Mouse (Mus musculus): ENCODE measurements around the gene Folr2.
A peak's percentile ranks its signal among the peaks of the same experiment; 100 is the strongest.

Folr2 gene

GRCm38 (mm10) chr7:101857094-101857493, at the start of gene Folr2:
Folr2 (minus strand) TSS chr7:101857194.
- no peak for DNase-seq (ENCODE audit: low spot score in 2 of 2)

GRCm38 (mm10) chr7:101906696-101907095, 49.7 kb upstream of the Folr2 start:
- no peak for DNase-seq (ENCODE audit: low spot score in 2 of 2)

DNA sequence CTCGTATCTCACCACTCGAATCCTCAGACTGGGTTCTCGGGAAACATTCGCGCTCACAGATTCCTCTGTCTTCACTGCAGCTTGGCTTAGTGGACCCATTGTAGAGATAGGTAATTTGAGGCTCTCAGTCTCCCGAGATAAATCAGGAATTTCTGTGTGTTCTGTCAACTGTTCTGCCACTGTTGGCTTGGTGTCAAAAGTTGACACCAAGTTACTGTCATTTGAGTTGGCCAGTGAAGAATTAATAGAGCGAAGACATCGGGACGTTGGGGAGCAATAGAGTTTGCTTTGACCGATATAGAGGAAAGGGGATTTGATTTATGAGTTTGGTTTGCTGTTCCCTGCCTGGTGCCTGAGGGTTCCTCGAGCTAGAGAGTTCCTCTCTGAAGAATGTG, 49.3 kb upstream of the Folr2 start, which contains the start of gene Tomt:
Gene Tomt (minus strand): TSS at position 73 of the 395 bp plus-strand sequence.
- no peak for DNase-seq (ENCODE audit: low spot score in 2 of 2)

GRCm38 (mm10) chr7:101905561-101906286, 48.7 kb upstream of the Folr2 start, which contains the start of gene Lamtor1:
Lamtor1 (plus strand) TSS chr7:101905904.
- peak; percentile 100 for DNase-seq (ENCODE audit: low spot score in 2 of 2)

DNA sequence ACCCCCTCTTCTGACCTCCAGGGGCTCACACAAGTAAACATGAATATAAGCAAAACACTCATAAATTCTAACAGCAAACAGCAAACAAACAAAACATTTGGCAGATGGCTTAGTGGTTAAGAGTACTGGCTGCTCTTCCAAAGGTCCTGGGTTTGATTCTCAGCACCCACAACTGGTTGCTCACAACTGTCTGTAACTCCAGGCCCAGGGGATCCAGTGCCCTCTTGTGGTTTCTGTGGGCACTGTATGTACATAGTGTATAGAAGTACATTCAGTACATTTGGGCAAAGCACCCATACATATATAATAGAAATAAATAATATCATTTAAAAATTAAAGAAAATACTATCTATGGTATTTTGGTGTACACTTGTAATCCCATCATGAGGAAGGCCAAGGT, 45.9 kb upstream of the Folr2 start:
- DNase-seq (ENCODE audit: low spot score in 2 of 2), result no peak

- no peak for DNase-seq (ENCODE audit: low spot score in 2 of 2)
Measured at GRCm38 (mm10) chr7:101901969-101902368, 45.0 kb upstream of the Folr2 start.

DNA sequence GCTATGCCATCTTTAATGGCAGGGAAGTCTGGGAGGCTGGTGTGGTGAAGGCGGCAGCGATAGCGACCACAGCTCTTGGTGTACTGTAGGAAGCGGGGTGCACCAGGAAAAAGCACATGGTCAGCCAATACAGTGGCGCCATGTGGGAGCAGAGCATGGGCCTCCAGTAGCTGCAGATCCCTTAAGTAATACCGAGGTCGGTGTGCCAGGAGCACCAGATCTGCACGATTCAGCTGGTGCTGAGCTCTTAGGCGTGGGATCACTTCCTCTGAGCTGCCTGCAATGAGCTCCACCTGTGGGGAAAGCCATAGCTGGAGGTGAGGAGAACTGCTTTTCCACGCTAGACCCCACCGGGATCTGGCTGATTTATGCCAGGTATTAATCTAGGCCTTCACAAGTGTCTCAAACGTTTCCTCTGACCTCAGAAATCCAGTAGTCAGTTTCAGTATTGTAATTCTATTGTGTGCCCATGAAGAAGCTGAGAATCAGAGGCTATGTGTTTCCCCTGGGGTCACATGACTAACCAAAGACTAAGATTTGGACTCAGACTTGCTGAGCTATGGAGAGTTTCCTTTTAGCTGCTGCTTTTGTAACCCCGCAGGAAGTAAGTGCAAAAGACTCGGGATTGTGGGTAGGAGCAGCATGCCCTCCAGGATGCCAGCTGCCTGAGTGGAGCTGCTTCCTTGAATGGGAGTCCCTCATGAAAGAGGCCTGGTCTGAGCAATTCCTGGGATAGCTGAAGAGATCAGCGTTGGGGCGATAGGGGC, 43.5 kb upstream of the Folr2 start:
- DNase-seq (ENCODE audit: low spot score in 2 of 2), result no peak

- peak; percentile 98 to 99 for DNase-seq (ENCODE audit: low spot score in 2 of 2)
Measured at GRCm38 (mm10) chr7:101896104-101897066, 39.4 kb upstream of the Folr2 start.

GRCm38 (mm10) chr7:101895695-101896094, 38.7 kb upstream of the Folr2 start:
- no peak for DNase-seq (ENCODE audit: low spot score in 2 of 2)

GRCm38 (mm10) chr7:101888460-101888859, 31.5 kb upstream of the Folr2 start:
- no peak for DNase-seq (ENCODE audit: low spot score in 2 of 2)

DNA sequence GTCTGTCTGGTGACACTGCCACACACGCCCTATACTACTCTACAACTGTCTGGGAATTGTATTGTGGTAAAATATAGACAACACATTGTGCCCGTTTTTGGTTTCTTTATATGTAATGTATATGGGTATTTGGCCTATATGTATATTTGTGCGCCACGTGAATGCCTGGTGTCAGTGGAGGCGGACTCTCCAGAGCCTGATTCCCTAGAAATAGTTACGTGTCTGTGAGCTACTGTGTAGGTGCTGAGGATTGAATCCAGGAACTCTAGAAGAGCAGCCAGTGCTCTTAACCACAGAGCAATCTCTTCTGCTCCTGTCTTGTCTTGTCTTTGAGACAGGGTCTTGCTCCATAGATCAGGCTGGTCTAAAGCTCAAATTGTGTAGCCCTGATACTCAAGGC, 29.3 kb upstream of the Folr2 start:
- no peak for DNase-seq (ENCODE audit: low spot score in 2 of 2)

DNA sequence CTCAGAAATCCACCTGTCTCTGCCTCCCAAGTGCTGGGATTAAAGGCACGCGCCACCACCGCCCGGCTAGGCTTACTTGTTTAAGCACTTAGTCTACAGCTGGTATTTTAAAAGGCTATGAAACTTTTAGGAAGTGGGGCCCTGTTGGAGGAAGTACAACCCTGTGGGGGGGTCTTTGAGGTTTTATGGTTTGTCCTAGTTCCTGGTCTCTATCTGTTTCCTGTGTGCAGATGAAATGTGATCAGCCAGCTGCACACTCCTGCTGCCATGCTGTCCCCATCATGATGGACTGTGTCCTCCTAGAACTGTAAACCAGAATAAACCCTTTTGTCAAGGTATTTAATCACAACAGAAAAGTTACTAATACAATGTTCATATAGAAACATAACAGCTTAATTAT, 27.2 kb upstream of the Folr2 start:
- DNase-seq (ENCODE audit: low spot score in 2 of 2), result no peak

GRCm38 (mm10) chr7:101882413-101883154, 25.6 kb upstream of the Folr2 start:
- peak; percentile 30 to 44 for DNase-seq (ENCODE audit: low spot score in 2 of 2)

DNA sequence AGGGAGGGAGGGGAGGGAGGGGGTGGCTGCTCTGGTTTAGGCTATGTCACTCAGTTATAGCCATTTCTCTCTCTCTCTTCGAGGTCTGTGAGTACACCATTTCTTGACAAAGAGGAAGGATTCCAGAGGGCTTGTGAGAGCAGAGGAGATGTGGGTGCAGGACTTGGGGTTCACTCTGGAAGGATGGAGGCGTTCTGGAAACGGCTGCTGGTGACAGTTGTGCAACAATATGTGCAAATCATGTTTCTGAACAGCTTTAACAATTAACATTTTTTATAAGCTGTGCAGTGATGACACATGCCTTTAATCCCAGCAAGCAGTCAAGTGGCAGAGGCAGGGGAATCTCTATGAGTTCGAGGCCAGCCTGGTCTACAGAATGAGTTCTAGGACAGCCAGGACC, 23.9 kb upstream of the Folr2 start:
- no peak for DNase-seq (ENCODE audit: low spot score in 2 of 2)

GRCm38 (mm10) chr7:101875978-101876377, 19.0 kb upstream of the Folr2 start:
- DNase-seq (ENCODE audit: low spot score in 2 of 2), result no peak

DNA sequence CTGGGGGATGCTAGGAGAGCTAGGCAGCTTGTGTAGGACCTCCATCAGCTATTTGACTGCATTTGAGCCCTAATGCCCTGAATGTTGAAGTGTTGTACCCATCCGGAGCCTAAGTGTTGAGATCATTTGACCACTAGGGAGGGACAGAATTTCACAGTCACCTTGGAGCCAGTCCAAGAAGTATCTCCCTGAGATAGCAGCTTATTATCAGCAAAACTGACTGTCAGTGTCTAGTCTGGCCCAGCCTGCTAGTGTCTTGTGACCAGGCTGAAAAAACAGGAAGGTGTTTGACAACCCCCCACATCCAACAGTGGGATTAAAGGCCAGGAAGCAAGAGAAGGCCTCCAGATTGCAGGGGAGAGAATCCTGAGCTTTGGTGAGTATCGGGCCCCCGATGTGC, 14.3 kb upstream of the Folr2 start:
- DNase-seq (ENCODE audit: low spot score in 2 of 2), result no peak

DNA sequence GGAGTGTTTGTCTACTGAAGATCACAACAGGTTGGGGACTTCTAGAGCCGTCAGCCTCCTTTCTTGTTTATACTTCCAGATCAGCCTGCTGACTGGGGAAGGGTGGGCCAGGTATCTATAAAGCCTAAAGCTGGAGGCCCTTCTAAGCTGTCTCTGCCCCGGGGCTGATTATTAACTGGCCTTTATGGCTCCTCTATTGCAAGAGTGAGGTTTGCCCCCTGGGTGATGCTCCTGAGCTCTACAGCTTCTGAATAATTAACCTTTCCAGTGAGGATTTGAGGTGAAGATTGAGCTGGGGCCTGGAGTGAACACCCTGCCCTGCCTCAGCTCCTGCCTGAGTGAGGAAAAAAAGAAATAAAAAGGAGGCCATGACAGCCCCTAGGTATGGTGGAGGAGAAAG, 13.6 kb upstream of the Folr2 start, which contains the start of gene Folr1:
Gene Folr1 (minus strand): TSS at position 160 of the 400 bp plus-strand sequence.
- no peak for DNase-seq (ENCODE audit: low spot score in 2 of 2)

DNA sequence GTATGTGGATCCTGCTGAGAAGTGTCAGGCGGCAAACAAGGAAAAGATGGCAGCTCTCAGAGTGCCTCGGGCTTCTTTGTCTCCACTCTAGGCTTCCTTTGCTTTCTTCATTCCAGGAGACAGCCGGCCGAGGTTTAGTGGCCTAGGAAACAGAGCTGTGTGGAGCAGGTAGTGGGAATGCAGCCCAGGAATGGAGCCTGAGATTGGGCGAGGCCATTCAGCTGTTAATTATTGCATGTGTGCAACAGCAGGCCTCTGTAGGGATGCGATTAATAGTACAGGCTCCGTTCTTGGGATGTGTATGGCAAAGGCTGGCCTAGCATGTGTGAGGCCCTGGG, 12.1 kb upstream of the Folr2 start:
- no peak for DNase-seq (ENCODE audit: low spot score in 2 of 2)

- no peak for DNase-seq (ENCODE audit: low spot score in 2 of 2)
Measured at GRCm38 (mm10) chr7:101868241-101869162, 11.5 kb upstream of the Folr2 start.

GRCm38 (mm10) chr7:101867482-101867881, 10.5 kb upstream of the Folr2 start:
- no peak for DNase-seq (ENCODE audit: low spot score in 2 of 2)

Measured in right cerebral cortex, adult 2 months (tissue).